In genomic region chr9:60718284-60718683, GRCm38 (mm10) we compare ENCODE assay signal across 10 mouse cellular contexts. TPM values are rescaled to one million over a fixed set of nuclear protein-coding genes. Genes with fewer than 3 reads are reported as not detected.
DNase-seq lines count a peak whose midpoint lies in the region; ATAC-seq and TF ChIP-seq lines count a peak whose summit lies in the region.
"Had no signal": no experiment of that assay in that cellular context is flagged by ENCODE, and none has a peak within 500 bp of the region (broad histone marks: within the 10 kb centered on the region; RNA-seq: fewer than 3 reads in every experiment).

No protein-coding gene starts in this region.

- TF ChIP-seq EP300 in heart, postnatal 0 days (IDR thresholded peaks at IDR 0.05; ENCODE audit: low read depth) = no peak

- DNase-seq in heart, postnatal 0 days (ENCODE audit: low spot score) = peak; percentile 39
- no peak for DNase-seq in heart, adult 11 months
- peak; percentile 70 for DNase-seq in urinary bladder, postnatal 14 days (ENCODE audit: low spot score)
- no peak for DNase-seq in urinary bladder, adult 2 months (ENCODE audit: low spot score)
- peak; percentile 64 for DNase-seq in cerebellum, adult 9-10 months
- peak; percentile 75 for DNase-seq in kidney, postnatal 10 days
- peak; percentile 5 to 21 for DNase-seq in natural killer cell, adult 2 months (ENCODE audit: low spot score in 2 of 2)

- no peak overlapping the region for H3K4me2 ChIP-seq in heart, postnatal 0 days (ENCODE audit: low read depth, low read length)
- no peak overlapping the region for H3K4me2 ChIP-seq in midbrain, embryonic 15.5 days
- H3K4me2 ChIP-seq: embryonic facial prominence, embryonic 13.5 days had no signal

- WGBS in heart, postnatal 0 days = 60% methylated on average over 3 of the region's 3 CpGs
- WGBS in midbrain, embryonic 15.5 days = 63% methylated on average over 3 of the region's 3 CpGs

- no peak for ATAC-seq in heart, postnatal 0 days (ENCODE audit: insufficient read depth, low read depth)
- ATAC-seq in midbrain, embryonic 15.5 days (replicated peaks) = no peak

- peak; percentile 77 for TF ChIP-seq CTCF in heart, postnatal 0 days (IDR thresholded peaks at IDR 0.05; ENCODE audit: low read depth)

- no peak overlapping the region for H3K4me3 ChIP-seq in heart, postnatal 0 days (ENCODE audit: low read depth, low read length)
- no peak overlapping the region for H3K4me3 ChIP-seq in midbrain, embryonic 15.5 days
- H3K4me3 ChIP-seq: embryonic facial prominence, embryonic 13.5 days had no signal

- peaks cover 4% of the 10 kb centered on the region; the same call in 1 of the 2 replicates for H3K27me3 ChIP-seq in heart, postnatal 0 days (ENCODE audit: control insufficient read depth, insufficient read depth, low read length)
- H3K27me3 ChIP-seq in midbrain, embryonic 15.5 days (replicated peaks) = no peaks in the 10 kb centered on the region
- H3K27me3 ChIP-seq: embryonic facial prominence, embryonic 13.5 days had no signal

- no peaks in the 10 kb centered on the region for H3K36me3 ChIP-seq in heart, postnatal 0 days (replicated peaks; ENCODE audit: control insufficient read depth, insufficient read depth, low read length)
- no peaks in the 10 kb centered on the region for H3K36me3 ChIP-seq in midbrain, embryonic 15.5 days (replicated peaks)
- H3K36me3 ChIP-seq: embryonic facial prominence, embryonic 13.5 days had no signal

- H3K27ac ChIP-seq in heart, postnatal 0 days (ENCODE audit: low read depth) = no peak overlapping the region
- no peak overlapping the region for H3K27ac ChIP-seq in midbrain, embryonic 15.5 days
- H3K27ac ChIP-seq: embryonic facial prominence, embryonic 13.5 days; macrophage had no signal

- peaks cover 7% of the 10 kb centered on the region; the same call in 1 of the 2 replicates for H3K4me1 ChIP-seq in heart, postnatal 0 days (ENCODE audit: control insufficient read depth, insufficient read depth)
- H3K4me1 ChIP-seq in midbrain, embryonic 15.5 days = peaks cover 25% of the 10 kb centered on the region

- no peak overlapping the region for H3K9ac ChIP-seq in heart, postnatal 0 days (replicated peaks; ENCODE audit: low read depth, low read length)
- no peak overlapping the region for H3K9ac ChIP-seq in midbrain, embryonic 15.5 days
- H3K9ac ChIP-seq: embryonic facial prominence, embryonic 13.5 days had no signal

- no peaks in the 10 kb centered on the region for H3K9me3 ChIP-seq in heart, postnatal 0 days (replicated peaks; ENCODE audit: control insufficient read depth, low read length)
- no peaks in the 10 kb centered on the region for H3K9me3 ChIP-seq in midbrain, embryonic 15.5 days
- H3K9me3 ChIP-seq: embryonic facial prominence, embryonic 13.5 days had no signal

RNA-seq across cellular contexts. Expression of gene Larp6, which starts 5.5 kb away (rescaled TPM):
- 0.39 and 1.2 TPM in 2 replicates for total RNA-seq in heart, postnatal 0 days (2014; rRNA removed; ENCODE audit: low replicate concordance)
- 0.41 and 0.43 TPM in 2 replicates for polyA plus RNA-seq in heart, postnatal 0 days (2015; fragmentation: Nextera tagmentation; extraction: Ambion mirVana)
- polyA plus RNA-seq in urinary bladder, adult 2 months (2012; rRNA removed) = 3.5 and 4.0 TPM in 2 replicates
- 21.9 and 22.3 TPM in 2 replicates for polyA plus RNA-seq in midbrain, embryonic 15.5 days (2015; fragmentation: Nextera tagmentation; extraction: Ambion mirVana)

RNA-seq across cellular contexts. Expression of gene Lrrc49, which starts 30.3 kb away (rescaled TPM):
- total RNA-seq in heart, postnatal 0 days (2014; rRNA removed; ENCODE audit: low replicate concordance) = 6.4 and 7.2 TPM in 2 replicates
- 4.9 and 5.0 TPM in 2 replicates for polyA plus RNA-seq in heart, postnatal 0 days (2015; fragmentation: Nextera tagmentation; extraction: Ambion mirVana)
- polyA plus RNA-seq in urinary bladder, adult 2 months (2012; rRNA removed) = 17.2 and 19.4 TPM in 2 replicates
- 80.4 and 80.9 TPM in 2 replicates for polyA plus RNA-seq in midbrain, embryonic 15.5 days (2015; fragmentation: Nextera tagmentation; extraction: Ambion mirVana)

Comparison
In these comparisons a context has a peak if more than half of its experiments do, and no peak if none do; other contexts are left out.
1. DNase-seq: peak in heart, postnatal 0 days (single experiment), urinary bladder, postnatal 14 days (single experiment), cerebellum, adult 9-10 months (single experiment), kidney, postnatal 10 days (single experiment) and natural killer cell, adult 2 months (2 of 2); none in heart, adult 11 months (single experiment) and urinary bladder, adult 2 months (single experiment).